Mouse (Mus musculus) lung, adult 2 months (tissue): ENCODE results near the gene Ly6g5b. TPM values are rescaled to one million over a fixed set of nuclear protein-coding genes. Genes with fewer than 3 reads are reported as not detected.
A peak's percentile ranks its signal among the peaks of the same experiment; 100 is the strongest.

Experiments used
- DNase-seq: peaks from one replicate; pipeline ENCODE4 v3.0.0; 2022
- H3K4me1 ChIP-seq: fragments of 200-500 bp; 2 replicates; pipeline ENCODE4 v1.6.1; 2011; ENCODE audit warnings: low read length; ENCODE audit not compliant: control insufficient read depth, insufficient read depth
- H3K4me3 ChIP-seq: fragments of 200-500 bp; replicated peaks from 2 replicates; pipeline ENCODE3; 2011; ENCODE audit warnings: low read depth, mild to moderate bottlenecking, control low read depth, low read length; ENCODE audit errors: extremely low read depth
- CTCF ChIP-seq: fragments of 200-500 bp; IDR thresholded peaks from 2 replicates; pipeline ENCODE4 v1.5.1; 2011; ENCODE audit warnings: mild to moderate bottlenecking, low read length, control low read depth; ENCODE audit not compliant: insufficient read depth
- POLR2A ChIP-seq: fragments of 200-500 bp; IDR thresholded peaks from 2 replicates; pipeline ENCODE4 v1.6.1; 2011; ENCODE audit warnings: low read depth, mild to moderate bottlenecking, control low read depth, low read length, borderline replicate concordance; ENCODE audit errors: extremely low read depth
- WGBS: fragments of 180-500 bp; shearing (Covaris S2); methylation state at CpG from one replicate; pipeline ENCODE4 v1.1.7; 2018; 5-methylcytosine and 5-hydroxymethylcytosine counted together
- polyA plus RNA-seq: library from polyadenylated mRNA; depleted of rRNA; stranded (reverse); fragments of >200 nt; gene quantifications from 2 replicates; pipeline ENCODE4 v1.2.3, GENCODE M21; 2012; rRNA removed

Gene Ly6g5b
- polyA plus RNA-seq, result 1.4 and 2.0 TPM in 2 replicates

GRCm38 (mm10) chr17:35115046-35116019 is at the start of gene Ly6g5b:
TSS of gene Ly6g5b (minus strand) at chr17:35115428.
- Histone ChIP-seq H3K4me3 (no peak within 1 kb of the TSS), H3K4me1 (peaks cover 3% of the 10 kb centered on the region; the same call in 1 of the 2 replicates)
- DNase-seq, result no peak
- peak; percentile 44 for TF ChIP-seq CTCF
- no peak for TF ChIP-seq POLR2A
- 81% methylated on average over 8 of the region's 8 CpGs for WGBS

DNA sequence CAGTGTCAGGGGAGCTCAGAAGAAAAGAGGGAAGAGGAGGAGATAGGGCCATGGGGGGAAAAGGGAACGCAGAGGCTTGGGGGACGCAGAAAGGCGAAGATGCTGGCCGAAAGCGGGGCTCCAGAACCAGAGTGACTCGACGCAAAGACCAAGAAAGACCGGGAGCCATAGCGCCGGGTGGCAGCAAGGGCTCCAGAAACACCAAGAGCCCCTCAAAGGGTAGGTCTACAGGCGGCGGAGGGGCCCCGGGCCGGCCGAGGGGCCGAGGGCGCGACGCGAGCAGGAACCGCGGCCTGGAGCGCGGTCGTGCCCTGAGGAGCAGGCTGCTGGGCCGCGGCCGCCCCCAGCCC is 49.0 kb upstream of the Ly6g5b start:
- TF ChIP-seq POLR2A (no peak), CTCF (no peak)
- under 1% methylated on average over 27 of the region's 28 CpGs for WGBS

DNA sequence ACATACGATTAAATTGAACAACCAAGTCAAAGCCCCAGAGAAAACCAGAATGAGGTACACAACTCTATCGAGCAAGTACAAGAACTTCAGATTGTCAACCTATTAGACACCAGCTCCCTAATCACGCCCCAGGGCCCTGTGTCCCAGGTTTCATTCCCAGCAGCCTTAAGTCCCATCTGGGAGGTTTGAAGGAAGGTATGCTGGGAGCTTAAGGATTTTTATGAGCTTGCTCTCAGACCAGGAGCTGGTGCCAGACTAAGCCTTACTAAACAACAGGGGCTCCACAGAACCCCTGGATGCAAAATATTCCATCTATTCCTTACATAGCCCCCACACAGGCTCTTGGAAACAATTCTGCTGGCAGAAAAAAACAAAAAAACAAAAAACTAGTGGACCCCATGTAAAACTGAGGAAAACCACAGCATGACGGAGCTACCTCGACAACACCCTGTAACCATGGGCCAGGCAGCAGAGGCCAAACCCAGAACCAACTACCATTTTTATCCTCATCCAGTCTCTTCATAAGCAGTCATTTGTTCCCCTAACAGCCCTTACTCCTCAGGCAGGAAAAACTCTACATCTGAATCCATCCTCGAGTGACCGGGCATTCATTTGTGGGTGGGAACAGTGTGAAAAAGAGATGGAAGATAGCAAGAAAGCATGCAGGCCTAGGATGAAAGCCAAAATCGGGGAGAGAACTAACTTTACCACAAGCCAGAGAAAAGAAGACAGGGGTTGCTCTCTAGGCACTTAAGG is 48.3 kb upstream of the Ly6g5b start:
- 4% methylated on average over 8 of the region's 8 CpGs for WGBS
- DNase-seq, result no peak
- Histone ChIP-seq H3K4me1 (peaks cover 23% of the 10 kb centered on the region), H3K4me3 (peak overlapping the region; percentile 92)
- no peak for TF ChIP-seq POLR2A
- no peak for TF ChIP-seq CTCF

More for the DNA sequence above, 49.0 kb upstream of the Ly6g5b start:
- DNase-seq, result no peak
- Histone ChIP-seq H3K4me1 (peaks cover 23% of the 10 kb centered on the region), H3K4me3 (peak overlapping the region; percentile 92)

- DNase-seq, result peak; percentile 54
- WGBS, result 11% methylated on average over 12 of the region's 12 CpGs
- Histone ChIP-seq H3K4me3 (peak overlapping the region; percentile 42), H3K4me1 (peaks cover 23% of the 10 kb centered on the region)
- no peak for TF ChIP-seq CTCF
These were observed 47.5 kb upstream of the Ly6g5b start for GRCm38 (mm10) chr17:35162730-35163129.

DNA sequence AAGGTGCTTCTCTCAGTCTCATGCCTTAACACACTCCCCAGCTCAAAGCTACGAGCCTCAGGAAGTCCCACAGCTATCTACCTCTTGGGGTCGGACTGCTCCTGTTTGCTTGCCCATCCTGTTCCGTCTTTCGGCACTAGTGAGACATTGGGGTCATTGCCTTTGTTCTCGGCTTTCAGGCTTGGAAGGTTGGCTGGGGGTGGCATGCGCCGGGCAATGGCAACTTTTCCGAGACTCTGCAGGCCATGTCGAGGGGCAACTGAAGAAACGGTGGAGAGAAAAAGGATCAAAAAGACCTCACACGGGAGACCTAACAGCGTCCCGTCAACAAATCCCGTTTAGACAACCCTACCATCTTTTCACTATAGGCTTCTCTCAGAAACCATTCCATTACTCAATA is 46.9 kb upstream of the Ly6g5b start:
- no peak for TF ChIP-seq CTCF
- TF ChIP-seq POLR2A, result no peak
- DNase-seq, result no peak
- peaks cover 23% of the 10 kb centered on the region for H3K4me1 ChIP-seq
- no peak overlapping the region for H3K4me3 ChIP-seq
- WGBS, result 44% methylated on average over 14 of the region's 14 CpGs

GRCm38 (mm10) chr17:35161421-35161820 is 46.2 kb upstream of the Ly6g5b start:
- no peak overlapping the region for H3K4me3 ChIP-seq
- H3K4me1 ChIP-seq, result peaks cover 23% of the 10 kb centered on the region
- DNase-seq, result no peak
- 58% methylated on average over 11 of the region's 11 CpGs for WGBS
- TF ChIP-seq CTCF, result no peak
- no peak for TF ChIP-seq POLR2A

DNA sequence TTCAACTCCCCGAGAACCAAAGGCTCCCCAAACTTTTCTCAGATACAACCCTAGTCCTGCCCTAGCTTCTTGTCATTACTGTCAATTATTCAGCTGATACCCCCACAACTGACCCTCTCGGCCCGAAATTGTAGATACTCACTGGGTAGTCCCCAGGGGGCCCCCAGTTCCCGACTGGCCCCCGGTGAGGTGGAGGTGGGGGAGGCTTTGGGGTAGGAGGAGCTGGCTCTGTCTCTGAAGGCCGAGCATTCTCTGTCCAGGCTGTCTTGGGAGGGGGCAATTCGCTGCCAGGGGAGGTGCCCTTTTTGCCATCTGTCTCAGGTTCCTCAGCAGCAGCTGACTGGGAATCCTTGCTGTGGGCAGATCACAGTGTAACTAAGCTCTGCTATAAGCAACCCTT is 44.4 kb upstream of the Ly6g5b start:
- no peak overlapping the region for H3K4me3 ChIP-seq
- 86% methylated on average over 7 of the region's 7 CpGs for WGBS
- DNase-seq, result no peak
- TF ChIP-seq CTCF (no peak), POLR2A (no peak)
- H3K4me1 ChIP-seq, result peaks cover 18% of the 10 kb centered on the region

DNA sequence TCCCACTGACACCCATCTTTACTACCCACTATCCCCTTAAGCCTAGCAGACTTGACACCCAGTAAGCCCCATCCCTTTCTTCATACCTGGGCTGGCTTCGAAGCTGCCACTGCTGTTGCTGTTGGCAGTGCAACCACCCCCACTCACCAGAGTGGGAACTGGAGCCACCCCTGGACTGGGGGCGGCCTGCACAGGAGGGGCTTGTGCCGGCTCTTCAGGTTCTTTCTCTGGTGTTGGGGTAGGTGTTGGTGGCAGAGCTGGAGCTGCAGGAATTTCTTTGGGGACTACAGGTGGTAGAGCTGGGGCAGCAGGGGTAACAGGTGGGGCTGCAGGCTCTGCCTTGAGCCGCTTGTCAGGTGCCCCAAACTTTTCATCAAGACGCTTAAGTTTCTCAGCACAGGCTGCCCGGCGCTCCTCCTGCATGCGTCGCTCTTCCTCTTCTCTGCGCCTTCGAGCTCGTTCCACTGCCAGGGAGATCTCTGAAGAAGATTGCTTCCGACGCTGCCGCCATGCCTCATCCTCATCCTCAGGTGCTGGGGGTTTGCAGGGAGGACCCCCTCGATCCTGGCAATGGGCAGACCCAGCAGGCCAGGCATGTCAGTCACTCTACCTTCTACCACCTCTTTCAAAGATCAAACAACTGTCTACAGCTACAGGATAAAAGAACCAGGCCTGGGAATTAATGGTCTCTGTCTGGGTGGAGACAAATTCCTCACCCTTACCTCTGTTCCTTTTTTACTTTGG is 43.8 kb upstream of the Ly6g5b start:
- TF ChIP-seq CTCF, result no peak
- no peak for TF ChIP-seq POLR2A
- 90% methylated on average over 16 of the region's 16 CpGs for WGBS

GRCm38 (mm10) chr17:35157661-35158175 is 42.5 kb upstream of the Ly6g5b start:
- no peak for TF ChIP-seq POLR2A
- no peak for TF ChIP-seq CTCF
- WGBS, result 93% methylated on average over 8 of the region's 8 CpGs
- H3K4me3 ChIP-seq, result no peak overlapping the region
- peaks cover 13% of the 10 kb centered on the region for H3K4me1 ChIP-seq
- DNase-seq, result no peak

More for the DNA sequence above, 43.8 kb upstream of the Ly6g5b start:
- DNase-seq, result no peak
- peaks cover 18% of the 10 kb centered on the region for H3K4me1 ChIP-seq
- H3K4me3 ChIP-seq, result no peak overlapping the region
